Mouse (Mus musculus) erythroblast, embryonic 14.5 days (primary cell): ENCODE measurements around the gene Plekha4. TPM values are rescaled to one million over a fixed set of nuclear protein-coding genes. Genes with fewer than 3 reads are reported as not detected.

Experiments
- H3K27me3 ChIP-seq: 2 replicates; pipeline ENCODE4 v1.6.1; 2012; ENCODE audit warnings: inconsistent platforms; ENCODE audit not compliant: control insufficient read depth
- H3K36me3 ChIP-seq: 2 replicates; pipeline ENCODE4 v1.6.1; 2012; ENCODE audit warnings: mild to moderate bottlenecking, inconsistent platforms; ENCODE audit not compliant: control insufficient read depth
- H3K4me1 ChIP-seq: 2 replicates; pipeline ENCODE4 v1.6.1; 2012; ENCODE audit warnings: inconsistent platforms; ENCODE audit not compliant: control insufficient read depth
- H3K4me3 ChIP-seq: replicated peaks from 2 replicates; pipeline ENCODE3; 2012; ENCODE audit warnings: moderate library complexity, mild to moderate bottlenecking, inconsistent platforms
- H3K9me3 ChIP-seq: 2 replicates; pipeline ENCODE4 v1.6.1; 2012; ENCODE audit warnings: low read length, inconsistent platforms, mixed read lengths; ENCODE audit not compliant: control insufficient read depth
- GATA1 ChIP-seq: IDR thresholded peaks from 2 replicates; pipeline ENCODE4 v1.6.1; 2012; ENCODE audit warnings: low read length, inconsistent platforms, mixed read lengths
- TAL1 ChIP-seq: IDR thresholded peaks from 3 replicates; pipeline ENCODE4 v1.6.1; 2012; ENCODE audit warnings: low read length, inconsistent platforms, mixed read lengths
- polyA plus RNA-seq: library from polyadenylated mRNA; stranded (reverse); fragments of >175 nt; gene quantifications from 2 replicates; pipeline ENCODE4 v1.2.3, GENCODE M21; 2012

Plekha4 gene
- polyA plus RNA-seq, 1 experiment, result 1.0 TPM

- Histone ChIP-seq H3K4me3 (peak overlapping the region; percentile 48), H3K4me1 (peaks cover 36% of the 10 kb centered on the region), H3K36me3 (no peaks in the 10 kb centered on the region), H3K9me3 (no peaks in the 10 kb centered on the region), H3K27me3 (no peaks in the 10 kb centered on the region; the same call in 1 of the 2 replicates)
- TF ChIP-seq TAL1 (no peak), GATA1 (no peak)
Measured at GRCm38 (mm10) chr7:45561624-45562520, 35.7 kb downstream of the Plekha4 start.

GRCm38 (mm10) chr7:45564811-45565210 lies 38.7 kb downstream of the Plekha4 start:
- Histone ChIP-seq H3K9me3 (no peaks in the 10 kb centered on the region), H3K4me3 (no peak overlapping the region), H3K36me3 (peaks cover 2% of the 10 kb centered on the region; the same call in 1 of the 2 replicates), H3K4me1 (peaks cover 65% of the 10 kb centered on the region), H3K27me3 (no peaks in the 10 kb centered on the region; the same call in 1 of the 2 replicates)
- no peak for TF ChIP-seq TAL1
- TF ChIP-seq GATA1, result no peak

- peaks cover 2% of the 10 kb centered on the region; the same call in 1 of the 2 replicates for H3K36me3 ChIP-seq
- H3K9me3 ChIP-seq, result no peaks in the 10 kb centered on the region
- peaks cover 68% of the 10 kb centered on the region for H3K4me1 ChIP-seq
- H3K27me3 ChIP-seq, result no peaks in the 10 kb centered on the region; the same call in 1 of the 2 replicates
- no peak for TF ChIP-seq GATA1
- TF ChIP-seq TAL1, result no peak
- H3K4me3 ChIP-seq, result no peak overlapping the region
Measured at GRCm38 (mm10) chr7:45565446-45565845, 39.3 kb downstream of the Plekha4 start.

- Histone ChIP-seq H3K27me3 (no peaks in the 10 kb centered on the region), H3K36me3 (peaks cover 2% of the 10 kb centered on the region; the same call in 1 of the 2 replicates), H3K9me3 (no peaks in the 10 kb centered on the region), H3K4me3 (peak overlapping the region; percentile 63), H3K4me1 (peaks cover 68% of the 10 kb centered on the region)
- no peak for TF ChIP-seq TAL1
- no peak for TF ChIP-seq GATA1
Measured at GRCm38 (mm10) chr7:45567112-45567779, 41.1 kb downstream of the Plekha4 start.

GRCm38 (mm10) chr7:45567780-45568516 lies 41.8 kb downstream of the Plekha4 start:
- TF ChIP-seq TAL1 (no peak), GATA1 (no peak)
- Histone ChIP-seq H3K4me3 (peak overlapping the region; percentile 63), H3K9me3 (no peaks in the 10 kb centered on the region), H3K4me1 (peaks cover 66% of the 10 kb centered on the region), H3K27me3 (no peaks in the 10 kb centered on the region), H3K36me3 (peaks cover 2% of the 10 kb centered on the region)

GRCm38 (mm10) chr7:45568601-45569473 lies 42.7 kb downstream of the Plekha4 start:
- Histone ChIP-seq H3K4me3 (peak overlapping the region; percentile 63), H3K36me3 (peaks cover 8% of the 10 kb centered on the region), H3K4me1 (peaks cover 67% of the 10 kb centered on the region)

GRCm38 (mm10) chr7:45570103-45570741 lies 44.1 kb downstream of the Plekha4 start, which contains the start of gene Bcat2:
Gene Bcat2, plus strand, starts transcription at chr7:45570153.
- H3K4me3 ChIP-seq, result peak within 1 kb of the TSS; percentile 75
- H3K36me3 ChIP-seq, result peaks cover 19% of the 10 kb centered on the region
- no peak for TF ChIP-seq GATA1
- TF ChIP-seq TAL1, result no peak
- no peaks in the 10 kb centered on the region for H3K27me3 ChIP-seq
- H3K9me3 ChIP-seq, result no peaks in the 10 kb centered on the region
- H3K4me1 ChIP-seq, result peaks cover 67% of the 10 kb centered on the region

More at GRCm38 (mm10) chr7:45568601-45569473, 42.7 kb downstream of the Plekha4 start:
- TF ChIP-seq TAL1 (no peak), GATA1 (no peak)
- no peaks in the 10 kb centered on the region for H3K27me3 ChIP-seq
- no peaks in the 10 kb centered on the region for H3K9me3 ChIP-seq
